Mouse (Mus musculus) kidney, adult 2 months (tissue): ENCODE results near the gene Hapln2.

ENCODE experiments used
- CTCF ChIP-seq: fragments of 200-500 bp; conservative IDR thresholded peaks from 2 replicates; pipeline ENCODE4 v1.5.1; 2011; ENCODE audit warnings: low read depth, mild to moderate bottlenecking, control low read depth, low read length, moderate library complexity, mixed read lengths; ENCODE audit not compliant: insufficient read depth, insufficient read length
- POLR2A ChIP-seq: fragments of 200-500 bp; IDR thresholded peaks from one replicate; pipeline ENCODE4 v1.6.1; 2011; ENCODE audit warnings: low read depth, low read length, control low read depth

DNA sequence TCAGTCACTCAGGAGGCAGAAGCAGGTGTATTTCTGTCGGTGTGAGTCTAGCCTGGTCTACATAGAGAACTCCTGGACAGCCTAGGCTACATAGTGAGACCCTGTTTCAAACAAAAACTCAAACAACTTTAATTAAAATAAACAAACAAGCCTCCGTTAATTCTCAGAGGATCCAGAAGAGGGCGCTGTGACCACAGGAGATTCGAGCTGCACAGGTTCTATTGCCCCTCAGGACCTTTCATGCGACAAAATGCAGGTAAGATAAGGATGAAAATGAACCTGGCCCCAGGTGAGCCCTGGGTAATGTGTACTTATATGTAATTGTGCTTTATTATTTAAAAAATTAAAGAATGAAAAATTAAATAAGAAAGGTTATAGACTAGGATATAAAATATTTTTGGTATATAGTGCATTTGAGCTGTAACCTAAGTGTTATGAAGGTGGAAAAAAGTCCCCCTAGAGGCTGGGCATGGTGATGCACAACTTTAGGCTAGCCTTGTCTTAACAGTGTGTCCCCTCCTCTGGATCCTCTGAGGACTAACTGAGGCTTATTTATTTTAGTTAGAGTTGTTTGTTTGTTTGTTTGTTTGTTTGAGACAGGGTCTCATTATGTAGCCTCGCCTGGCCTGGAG lies 16.6 kb downstream of the Hapln2 start:
- TF ChIP-seq POLR2A (no peak), CTCF (peak; percentile 67)
